Mouse (Mus musculus) kidney, embryonic 16.5 days (tissue): ENCODE results near the gene Plagl2. TPM values are rescaled to one million over a fixed set of nuclear protein-coding genes. Genes with fewer than 3 reads are reported as not detected.
"Not testable (repeated sequence)": the region's sequence is repeated elsewhere in the genome, so short reads cannot be mapped to it uniquely, and the experiment has no call there.

ENCODE experiments used
- ATAC-seq: fragments of 200-750 bp; cut with Nextera tagmentation; 2 replicates; pipeline ENCODE4 v1.8.0; 2017; ENCODE audit warnings: moderate TSS enrichment; ENCODE audit not compliant: low FRiP score, low TSS enrichment
- H3K27ac ChIP-seq: fragments of 300-500 bp; sonication (generic); 2 replicates; pipeline ENCODE4 v1.5.1; 2014; ENCODE audit warnings: low read length
- H3K27me3 ChIP-seq: fragments of 300-500 bp; sonication (generic); 2 replicates; pipeline ENCODE4 v1.6.1; 2014; ENCODE audit warnings: low read length, control low read depth, mixed read lengths; ENCODE audit not compliant: insufficient read depth
- H3K36me3 ChIP-seq: fragments of 300-500 bp; sonication (generic); 2 replicates; pipeline ENCODE4 v1.6.1; 2014; ENCODE audit warnings: low read length, control low read depth, mixed read lengths; ENCODE audit not compliant: insufficient read depth
- H3K4me1 ChIP-seq: fragments of 300-500 bp; sonication (generic); 2 replicates; pipeline ENCODE4 v1.6.1; 2014; ENCODE audit warnings: low read length, control low read depth, mixed read lengths; ENCODE audit not compliant: insufficient read depth
- H3K4me2 ChIP-seq: fragments of 300-500 bp; sonication (generic); replicated peaks from 2 replicates; pipeline ENCODE4 v1.6.1; 2014; ENCODE audit warnings: low read depth, low read length
- H3K4me3 ChIP-seq: fragments of 300-500 bp; sonication (generic); 2 replicates; pipeline ENCODE4 v1.5.1; 2014; ENCODE audit warnings: mild to moderate bottlenecking, low read length
- H3K9ac ChIP-seq: fragments of 300-500 bp; sonication (generic); replicated peaks from 2 replicates; pipeline ENCODE4 v1.6.1; 2014; ENCODE audit warnings: low read length
- H3K9me3 ChIP-seq: fragments of 300-500 bp; sonication (generic); 2 replicates; pipeline ENCODE4 v1.6.1; 2016; ENCODE audit warnings: low read length, control low read depth
- WGBS: fragments of 180-500 bp; shearing (Covaris S2); extraction: QIAGEN DNeasy Blood & Tissue Kit; methylation state at CpG from one replicate; pipeline ENCODE4 v1.1.7; 2014; 5-methylcytosine and 5-hydroxymethylcytosine counted together
- polyA plus RNA-seq: library from polyadenylated mRNA; unstranded; fragments of >200 nt; fragmentation: Nextera tagmentation; extraction: Ambion mirVana; gene quantifications from 2 replicates; pipeline ENCODE4 v1.2.1, GENCODE M21; 2015

The Plagl2 gene
- polyA plus RNA-seq, 1 experiment from 2014 or later = 14.0 TPM

- not testable (repeated sequence) for ATAC-seq, H3K9ac ChIP-seq, H3K4me1 ChIP-seq, H3K9me3 ChIP-seq, H3K27me3 ChIP-seq, H3K4me2 ChIP-seq, H3K4me3 ChIP-seq, H3K27ac ChIP-seq
- 69% methylated on average over 8 of the region's 8 CpGs for WGBS
- peaks cover 16% of the 10 kb centered on the region for H3K36me3 ChIP-seq
Measured at GRCm38 (mm10) chr2:153270231-153270915, 29.1 kb upstream of the Plagl2 start.

- no peaks in the 10 kb centered on the region for H3K27me3 ChIP-seq
- ATAC-seq = no peak
- peaks cover 30% of the 10 kb centered on the region for H3K36me3 ChIP-seq
- WGBS = 89% methylated on average over 2 of the region's 2 CpGs
- H3K4me2 ChIP-seq = no peak overlapping the region
- no peaks in the 10 kb centered on the region for H3K4me1 ChIP-seq
- no peak overlapping the region for H3K4me3 ChIP-seq
- no peaks in the 10 kb centered on the region for H3K9me3 ChIP-seq
- no peak overlapping the region for H3K27ac ChIP-seq
- no peak overlapping the region for H3K9ac ChIP-seq
Measured at GRCm38 (mm10) chr2:153267331-153267730, 26.1 kb upstream of the Plagl2 start.

DNA sequence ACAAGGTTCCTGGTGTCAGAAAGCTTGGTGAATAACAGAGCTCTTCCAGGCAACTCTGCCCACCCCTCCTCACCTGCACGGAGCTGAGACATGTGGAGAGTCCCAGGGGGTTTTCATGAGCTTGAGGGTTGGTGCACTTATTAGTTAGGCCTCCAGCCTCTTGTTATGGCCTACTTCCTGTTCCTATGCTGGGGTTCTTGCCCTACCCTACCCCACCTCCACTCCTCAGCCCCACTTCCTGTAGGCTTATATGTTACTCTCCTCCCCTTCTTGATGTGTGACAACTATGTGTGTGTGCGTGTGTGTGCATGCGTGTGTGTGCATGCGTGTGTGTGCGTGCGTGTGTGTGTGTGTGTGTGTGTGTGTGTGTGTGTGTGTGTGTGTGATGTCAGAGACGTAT is 21.8 kb upstream of the Plagl2 start:
- no peaks in the 10 kb centered on the region for H3K9me3 ChIP-seq
- 86% methylated on average over 7 of the region's 7 CpGs for WGBS

GRCm38 (mm10) chr2:153259864-153260674 is 18.8 kb upstream of the Plagl2 start:
- Histone ChIP-seq H3K4me2 (no peak overlapping the region), H3K9ac (no peak overlapping the region), H3K9me3 (no peaks in the 10 kb centered on the region), H3K4me3 (no peak overlapping the region), H3K27me3 (no peaks in the 10 kb centered on the region), H3K27ac (peak overlapping the region; percentile 29; the same call in 1 of the 2 replicates), H3K36me3 (peaks cover 22% of the 10 kb centered on the region), H3K4me1 (no peaks in the 10 kb centered on the region)
- WGBS = 62% methylated on average over 3 of the region's 3 CpGs
- ATAC-seq = no peak

More for the DNA sequence above, 21.8 kb upstream of the Plagl2 start:
- H3K27ac ChIP-seq = no peak overlapping the region
- H3K9ac ChIP-seq = no peak overlapping the region
- no peaks in the 10 kb centered on the region for H3K27me3 ChIP-seq
- no peaks in the 10 kb centered on the region for H3K4me1 ChIP-seq
- H3K4me3 ChIP-seq = no peak overlapping the region
- ATAC-seq = no peak
- H3K36me3 ChIP-seq = peaks cover 41% of the 10 kb centered on the region
- no peak overlapping the region for H3K4me2 ChIP-seq

GRCm38 (mm10) chr2:153259030-153259863 is 18.0 kb upstream of the Plagl2 start:
- Histone ChIP-seq H3K27ac (peak overlapping the region; percentile 29; the same call in 1 of the 2 replicates), H3K4me1 (no peaks in the 10 kb centered on the region), H3K9ac (no peak overlapping the region), H3K4me3 (no peak overlapping the region), H3K9me3 (no peaks in the 10 kb centered on the region), H3K36me3 (peaks cover 19% of the 10 kb centered on the region), H3K4me2 (no peak overlapping the region), H3K27me3 (no peaks in the 10 kb centered on the region)
- ATAC-seq = no peak
- 57% methylated on average over 12 of the region's 12 CpGs for WGBS

- Histone ChIP-seq H3K36me3 (peaks cover 17% of the 10 kb centered on the region), H3K27ac (no peak overlapping the region), H3K4me2 (no peak overlapping the region), H3K9me3 (no peaks in the 10 kb centered on the region), H3K27me3 (no peaks in the 10 kb centered on the region), H3K4me3 (no peak overlapping the region), H3K4me1 (no peaks in the 10 kb centered on the region), H3K9ac (no peak overlapping the region)
- WGBS = 96% methylated on average over 2 of the region's 2 CpGs
- ATAC-seq = no peak
Measured at GRCm38 (mm10) chr2:153256604-153257003, 15.4 kb upstream of the Plagl2 start.

- Histone ChIP-seq H3K4me2 (no peak overlapping the region), H3K4me3 (no peak overlapping the region), H3K27me3 (no peaks in the 10 kb centered on the region), H3K9ac (no peak overlapping the region), H3K4me1 (no peaks in the 10 kb centered on the region), H3K36me3 (peaks cover 28% of the 10 kb centered on the region), H3K27ac (no peak overlapping the region), H3K9me3 (no peaks in the 10 kb centered on the region)
- WGBS = 91% methylated on average over 5 of the region's 5 CpGs
- no peak for ATAC-seq
Measured at GRCm38 (mm10) chr2:153249751-153250150, 8.5 kb upstream of the Plagl2 start.

GRCm38 (mm10) chr2:153242156-153242555 is 930 bp upstream of the Plagl2 start:
- Histone ChIP-seq H3K4me3 (peak overlapping the region; percentile 93), H3K4me1 (peaks cover 35% of the 10 kb centered on the region), H3K36me3 (peaks cover 6% of the 10 kb centered on the region), H3K4me2 (peak overlapping the region; percentile 68), H3K27me3 (no peaks in the 10 kb centered on the region), H3K9me3 (no peaks in the 10 kb centered on the region), H3K27ac (no peak overlapping the region), H3K9ac (peak overlapping the region; percentile 92)
- ATAC-seq = no peak
- 56% methylated on average over 6 of the region's 6 CpGs for WGBS

- Histone ChIP-seq H3K27me3 (no peaks in the 10 kb centered on the region), H3K9ac (peak overlapping the region; percentile 92), H3K4me2 (peak overlapping the region; percentile 68), H3K36me3 (peaks cover 4% of the 10 kb centered on the region; the same call in 1 of the 2 replicates), H3K4me3 (peak overlapping the region; percentile 93), H3K27ac (peak overlapping the region; percentile 88), H3K4me1 (peaks cover 37% of the 10 kb centered on the region), H3K9me3 (no peaks in the 10 kb centered on the region)
- whole genome bisulfite sequencing = under 1% methylated on average over 28 of the region's 33 CpGs
- peak; percentile 17 for ATAC-seq
Measured at GRCm38 (mm10) chr2:153240701-153241235, 458 bp downstream of the Plagl2 start.
